Mouse (Mus musculus) MEL (cell line): ENCODE data around the gene Fahd1. TPM values are rescaled to one million over a fixed set of nuclear protein-coding genes. Genes with fewer than 3 reads are reported as not detected.

Experiments used
- DNase-seq: peaks from one replicate; pipeline ENCODE4 v3.0.0; 2011; ENCODE audit warnings: low read depth, low spot score
- H3K27ac ChIP-seq: 2 replicates; pipeline ENCODE4 v1.5.1; 2012; ENCODE audit warnings: low read depth, mild to moderate bottlenecking, control low read depth, low read length, moderate library complexity; ENCODE audit not compliant: control insufficient read depth
- H3K27me3 ChIP-seq, 2 experiments: fragments of 150-350 bp in 1 of 2; sonication (generic) in 1 of 2; 2 replicates each; pipeline ENCODE4 v1.6.1; 2012; ENCODE audit warnings: low read length in 2 of 2, mild to moderate bottlenecking in 2 of 2, improper control_type of control experiment in 1 of 2, moderate library complexity in 1 of 2; ENCODE audit not compliant: insufficient read depth in 2 of 2, control insufficient read depth in 1 of 2
- H3K36me3 ChIP-seq, 2 experiments: 2 replicates each; pipeline ENCODE4 v1.6.1; 2012 to 2014; ENCODE audit warnings: low read length in 2 of 2, improper control_type of control experiment in 1 of 2, inconsistent platforms in 1 of 2, mild to moderate bottlenecking in 1 of 2; ENCODE audit not compliant: insufficient read depth in 2 of 2, control insufficient read depth in 1 of 2
- H3K4me1 ChIP-seq, 2 experiments: fragments of 150-350 bp in 1 of 2; sonication (generic) in 1 of 2; 2 replicates each; pipeline ENCODE4 v1.6.1; 2012; ENCODE audit warnings: low read length in 2 of 2, improper control_type of control experiment in 1 of 2, mild to moderate bottlenecking in 1 of 2; ENCODE audit not compliant: insufficient read depth in 2 of 2, control insufficient read depth in 1 of 2
- H3K4me3 ChIP-seq, 2 experiments: fragments of 150-350 bp in 1 of 2; sonication (generic) in 1 of 2; 2 replicates each; pipeline ENCODE4 v1.5.1; 2012; ENCODE audit warnings: low read depth in 2 of 2, low read length in 2 of 2, mild to moderate bottlenecking in 2 of 2, moderate library complexity in 2 of 2, control low read depth in 1 of 2, improper control_type of control experiment in 1 of 2; ENCODE audit not compliant: control insufficient read depth in 1 of 2, insufficient read depth in 1 of 2
- H3K79me2 ChIP-seq: 2 replicates; pipeline ENCODE4 v1.6.1; 2012; ENCODE audit warnings: mild to moderate bottlenecking, low read length, moderate library complexity; ENCODE audit not compliant: control insufficient read depth, poor library complexity, insufficient read depth
- H3K9ac ChIP-seq: 2 replicates; pipeline ENCODE4 v1.6.1; 2012; ENCODE audit warnings: low read depth, mild to moderate bottlenecking, control low read depth, low read length, moderate library complexity; ENCODE audit not compliant: control insufficient read depth, poor library complexity, severe bottlenecking
- H3K9me3 ChIP-seq: fragments of 150-350 bp; sonication (generic); replicated peaks from 2 replicates; pipeline ENCODE4 v1.6.1; 2012; ENCODE audit warnings: mild to moderate bottlenecking, low read length, improper control_type of control experiment, moderate library complexity; ENCODE audit not compliant: insufficient read depth
- CHD1 ChIP-seq: IDR thresholded peaks from 2 replicates; pipeline ENCODE4 v1.6.1; 2012; ENCODE audit warnings: low read depth, mild to moderate bottlenecking, inconsistent platforms, low read length, improper control_type of control experiment
- EP300 ChIP-seq, 2 experiments: IDR thresholded peaks; 2 replicates each; pipeline ENCODE4 v1.6.1; 2011; ENCODE audit warnings: improper control_type of control experiment in 2 of 2, low read length in 2 of 2, low read depth in 1 of 2, mild to moderate bottlenecking in 1 of 2
- GABPA ChIP-seq: IDR thresholded peaks from 2 replicates; pipeline ENCODE4 v1.6.1; 2012; ENCODE audit warnings: low read depth, mild to moderate bottlenecking, inconsistent platforms, low read length, improper control_type of control experiment, moderate library complexity
- GATA1 ChIP-seq: IDR thresholded peaks from 2 replicates; pipeline ENCODE4 v1.6.1; 2011; ENCODE audit warnings: low read depth, low read length, improper control_type of control experiment
- KAT2A ChIP-seq: conservative IDR thresholded peaks from 2 replicates; pipeline ENCODE4 v1.6.1; 2012; ENCODE audit warnings: low read depth, low read length, improper control_type of control experiment, inconsistent platforms
- MAFK ChIP-seq: IDR thresholded peaks from 2 replicates; pipeline ENCODE4 v1.6.1; 2011; ENCODE audit warnings: low read depth, mild to moderate bottlenecking, low read length, improper control_type of control experiment, borderline replicate concordance
- MXI1 ChIP-seq: IDR thresholded peaks from 2 replicates; pipeline ENCODE4 v1.6.1; 2011; ENCODE audit warnings: mild to moderate bottlenecking, low read depth, low read length, improper control_type of control experiment
- MYB ChIP-seq: IDR thresholded peaks from 2 replicates; pipeline ENCODE4 v1.6.1; 2011; ENCODE audit warnings: mild to moderate bottlenecking, low read depth, low read length, improper control_type of control experiment
- MYC ChIP-seq: IDR thresholded peaks from 2 replicates; pipeline ENCODE4 v1.6.1; 2011; ENCODE audit warnings: low read depth, mild to moderate bottlenecking, low read length, improper control_type of control experiment, moderate library complexity
- NELFE ChIP-seq: IDR thresholded peaks from 2 replicates; pipeline ENCODE4 v1.6.1; 2011; ENCODE audit warnings: low read depth, low read length, improper control_type of control experiment
- NRF1 ChIP-seq: IDR thresholded peaks from 2 replicates; pipeline ENCODE4 v1.6.1; 2014; ENCODE audit warnings: low read depth, mild to moderate bottlenecking, inconsistent platforms, low read length, improper control_type of control experiment, moderate library complexity; ENCODE audit not compliant: poor library complexity, insufficient read depth, severe bottlenecking
- POLR2AphosphoS2 ChIP-seq: IDR thresholded peaks from 2 replicates; pipeline ENCODE4 v1.6.1; 2011; ENCODE audit warnings: low read length, improper control_type of control experiment
- POLR2AphosphoS5 ChIP-seq: IDR thresholded peaks from 2 replicates; pipeline ENCODE4 v1.6.1; 2012; ENCODE audit warnings: low read depth, borderline replicate concordance, mild to moderate bottlenecking, inconsistent platforms, low read length, moderate library complexity, mixed read lengths
- RAD21 ChIP-seq: IDR thresholded peaks from 2 replicates; pipeline ENCODE4 v1.6.1; 2011; ENCODE audit warnings: mild to moderate bottlenecking, low read depth, low read length, improper control_type of control experiment
- SIN3A ChIP-seq: IDR thresholded peaks from 2 replicates; pipeline ENCODE4 v1.6.1; 2012; ENCODE audit warnings: low read length, improper control_type of control experiment, inconsistent platforms
- SMC3 ChIP-seq: IDR thresholded peaks from 2 replicates; pipeline ENCODE4 v1.6.1; 2011; ENCODE audit warnings: low read depth, low read length, improper control_type of control experiment
- TAL1 ChIP-seq: IDR thresholded peaks from 2 replicates; pipeline ENCODE4 v1.6.1; 2012; ENCODE audit warnings: mild to moderate bottlenecking, inconsistent platforms, low read length, moderate library complexity, mixed read lengths
- TBP ChIP-seq: IDR thresholded peaks from 2 replicates; pipeline ENCODE4 v1.8.0; 2011; ENCODE audit warnings: low read depth, low read length, improper control_type of control experiment
- UBTF ChIP-seq: IDR thresholded peaks from 2 replicates; pipeline ENCODE4 v1.6.1; 2012; ENCODE audit warnings: low read depth, mild to moderate bottlenecking, inconsistent platforms, low read length, improper control_type of control experiment, moderate library complexity, borderline replicate concordance; ENCODE audit not compliant: insufficient read depth
- USF1 ChIP-seq: IDR thresholded peaks from 2 replicates; pipeline ENCODE4 v1.6.1; 2014; ENCODE audit warnings: low read depth, mild to moderate bottlenecking, inconsistent platforms, low read length, improper control_type of control experiment, moderate library complexity
- USF2 ChIP-seq, 2 experiments: IDR thresholded peaks; 2 replicates each; pipeline ENCODE4 v1.6.1; 2011 to 2012; ENCODE audit warnings: improper control_type of control experiment in 2 of 2, low read length in 2 of 2, borderline replicate concordance in 1 of 2, inconsistent platforms in 1 of 2, low read depth in 1 of 2, mild to moderate bottlenecking in 1 of 2; ENCODE audit not compliant: insufficient read depth in 1 of 2
- ZC3H11A ChIP-seq: IDR thresholded peaks from 2 replicates; pipeline ENCODE4 v1.6.1; 2012; ENCODE audit warnings: low read depth, mild to moderate bottlenecking, inconsistent platforms, low read length, improper control_type of control experiment
- ZKSCAN1 ChIP-seq: IDR thresholded peaks from 2 replicates; pipeline ENCODE4 v1.6.1; 2012; ENCODE audit warnings: low read depth, mild to moderate bottlenecking, inconsistent platforms, low read length, improper control_type of control experiment, moderate library complexity
- ZNF384 ChIP-seq: IDR thresholded peaks from 2 replicates; pipeline ENCODE4 v1.6.1; 2012; ENCODE audit warnings: low read depth, mild to moderate bottlenecking, inconsistent platforms, low read length, improper control_type of control experiment
- polyA plus RNA-seq, 2 experiments: library from polyadenylated mRNA; stranded (reverse) in 1 of 2; unstranded in 1 of 2; fragments of >175 nt in 1 of 2; fragments of >200 nt in 1 of 2; gene quantifications; 2 replicates each; pipeline versions ENCODE4 v1.2.1 to v1.2.4; 2012; ENCODE audit warnings: low replicate concordance in 2 of 2, low read depth in 1 of 2; ENCODE audit not compliant: insufficient read length in 2 of 2, insufficient read depth in 1 of 2, missing spikeins in 1 of 2
- total RNA-seq: library from RNA; depleted of rRNA; stranded (reverse); fragments of 300-350 nt; gene quantifications from 2 replicates; pipeline ENCODE4 v1.2.3, GENCODE M21; 2012

Gene Fahd1
- total and polyA plus RNA-seq, 3 experiments: 2.7 to 4.7 TPM; not detected in 1

- Histone ChIP-seq H3K9ac (no peak overlapping the region), H3K27me3 (peaks cover 1 to 2% of the 10 kb centered on the region in 2 experiments; a peak in 3 of 4 replicates), H3K36me3 (no peaks in the 10 kb centered on the region), H3K27ac (no peak overlapping the region), H3K9me3 (no peaks in the 10 kb centered on the region), H3K4me1 (no peaks in the 10 kb centered on the region), H3K79me2 (no peaks in the 10 kb centered on the region), H3K4me3 (no peak overlapping the region)
- DNase-seq: no peak
- no peak for TF ChIP-seq USF2 (IDR thresholded peaks at IDR 0.05; ENCODE audit: borderline replicate concordance in 1 of 2, insufficient read depth in 1 of 2, low read depth in 1 of 2, low read length in 2 of 2)
- TF ChIP-seq ZKSCAN1: no peak
- no peak for TF ChIP-seq MXI1
- TF ChIP-seq MYC: no peak
- no peak for TF ChIP-seq NELFE
- no peak for TF ChIP-seq GABPA
- no peak for TF ChIP-seq KAT2A
These were observed 24.8 kb upstream of the Fahd1 start for GRCm38 (mm10) chr17:24874989-24875388.

DNA sequence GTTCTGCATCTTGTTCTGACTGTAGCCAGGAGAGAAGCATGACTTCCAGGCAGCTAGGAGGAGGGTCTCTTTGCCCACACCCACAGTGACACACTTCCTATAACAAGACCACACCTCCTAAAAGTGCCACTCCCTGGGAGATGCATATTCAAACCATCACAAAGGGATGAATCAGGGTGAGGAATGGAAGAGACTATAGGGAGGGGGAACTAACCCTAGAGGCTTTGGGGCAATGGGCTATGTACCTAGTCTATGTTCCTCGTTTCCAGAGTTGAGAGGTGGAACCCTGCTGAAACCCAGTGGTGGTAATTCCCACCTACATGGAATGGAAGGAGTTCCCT lies 24.2 kb upstream of the Fahd1 start:
- no peaks in the 10 kb centered on the region for H3K4me1 ChIP-seq
- peaks cover 1 to 2% of the 10 kb centered on the region in 2 experiments; a peak in 3 of 4 replicates for H3K27me3 ChIP-seq
- no peaks in the 10 kb centered on the region for H3K9me3 ChIP-seq
- H3K9ac ChIP-seq: no peak overlapping the region
- no peak overlapping the region for H3K27ac ChIP-seq
- H3K36me3 ChIP-seq: no peaks in the 10 kb centered on the region
- TF ChIP-seq NELFE (no peak), RAD21 (no peak), NRF1 (no peak), USF2 (IDR thresholded peaks at IDR 0.05; ENCODE audit: borderline replicate concordance in 1 of 2, insufficient read depth in 1 of 2, low read depth in 1 of 2, low read length in 2 of 2) (no peak), EP300 (IDR thresholded peaks at IDR 0.05; ENCODE audit: low read depth in 1 of 2, low read length in 2 of 2) (no peak), GATA1 (no peak)
- H3K4me3 ChIP-seq: no peak overlapping the region
- no peak for DNase-seq
- no peaks in the 10 kb centered on the region for H3K79me2 ChIP-seq

DNA sequence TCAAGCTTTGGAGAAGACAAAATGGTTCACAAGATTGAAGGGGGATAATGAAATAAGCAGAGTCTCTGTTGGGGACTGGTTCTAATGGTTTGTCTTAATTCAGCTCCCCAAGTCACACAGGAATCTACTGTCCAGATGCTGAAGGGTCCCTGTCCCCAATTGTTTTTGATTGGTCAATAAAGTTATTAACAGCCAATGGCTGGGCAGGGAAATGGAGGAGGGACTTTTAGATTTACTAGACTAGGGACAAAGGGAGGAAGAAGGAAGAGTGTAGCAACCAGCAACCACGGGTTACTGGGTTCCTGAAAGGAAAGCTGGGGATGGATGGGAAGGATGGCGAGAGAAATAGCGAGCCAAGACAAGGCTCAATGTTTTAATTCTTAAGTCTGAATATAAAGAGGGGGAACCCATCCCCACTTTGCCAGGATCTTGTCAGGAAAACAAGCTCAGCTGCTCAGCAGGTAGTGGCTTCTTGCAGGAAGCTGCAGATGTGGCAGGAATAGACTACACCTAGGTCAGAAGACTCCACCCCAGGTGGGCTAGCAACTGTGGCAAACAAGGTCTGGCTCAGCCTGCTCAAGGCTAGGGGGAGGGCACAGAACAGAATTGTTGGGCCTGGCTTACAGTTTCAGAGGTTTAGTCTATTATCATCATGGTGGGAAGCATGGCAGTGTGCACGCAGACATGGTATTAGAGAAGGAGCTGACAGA lies 23.7 kb upstream of the Fahd1 start:
- Histone ChIP-seq H3K79me2 (no peaks in the 10 kb centered on the region), H3K27ac (no peak overlapping the region), H3K4me1 (no peaks in the 10 kb centered on the region), H3K4me3 (no peak overlapping the region), H3K36me3 (no peaks in the 10 kb centered on the region), H3K9ac (no peak overlapping the region), H3K9me3 (no peaks in the 10 kb centered on the region), H3K27me3 (peaks cover 1 to 2% of the 10 kb centered on the region in 2 experiments; a peak in 3 of 4 replicates)
- no peak for DNase-seq
- TF ChIP-seq ZC3H11A (no peak), NELFE (no peak), KAT2A (no peak), POLR2AphosphoS2 (no peak), MAFK (no peak), SIN3A (no peak), POLR2AphosphoS5 (no peak), MXI1 (no peak), USF1 (no peak), TBP (no peak), UBTF (no peak), MYB (no peak), TAL1 (no peak), CHD1 (no peak), SMC3 (no peak), ZKSCAN1 (no peak), ZNF384 (no peak)
